13 mouse cellular contexts compared by ENCODE assay signal in genomic region chr10:50201691-50202090, GRCm38 (mm10).
"Had no signal": no experiment of that assay in that cellular context is flagged by ENCODE, and none has a peak within 500 bp of the region (broad histone marks: within the 10 kb centered on the region; RNA-seq: fewer than 3 reads in every experiment).

No protein-coding gene starts in this region.

- H3K27ac ChIP-seq: left cerebral cortex, adult 2 months; limb, embryonic 15.5 days; liver, embryonic 13.5 days; lung, embryonic 15.5 days; macrophage had no signal

- DNase-seq: kidney, postnatal 25 days; liver, embryonic 13.5 days; liver, postnatal 0 days; lung, postnatal 14 days; right cerebral cortex, postnatal 25 days; thymus, postnatal 36 days had no signal

- H3K9ac ChIP-seq: limb, embryonic 15.5 days; liver, embryonic 13.5 days; liver, postnatal 0 days; lung, embryonic 15.5 days had no signal

- H3K4me1 ChIP-seq: limb, embryonic 15.5 days; liver, embryonic 13.5 days; lung, embryonic 15.5 days; megakaryocyte, embryonic 14.5 days had no signal

- H3K9me3 ChIP-seq: limb, embryonic 15.5 days; liver, embryonic 13.5 days; lung, embryonic 15.5 days; megakaryocyte, embryonic 14.5 days had no signal

- H3K4me2 ChIP-seq: limb, embryonic 15.5 days; liver, embryonic 13.5 days; lung, embryonic 15.5 days; midbrain, embryonic 11.5 days had no signal

- H3K36me3 ChIP-seq: limb, embryonic 15.5 days; liver, embryonic 13.5 days; lung, embryonic 15.5 days had no signal

- ATAC-seq: liver, postnatal 0 days; midbrain, embryonic 16.5 days had no signal

- H3K4me3 ChIP-seq: left cerebral cortex, adult 2 months; limb, embryonic 15.5 days; liver, embryonic 13.5 days; lung, embryonic 15.5 days; megakaryocyte, embryonic 14.5 days had no signal

- H3K27me3 ChIP-seq: limb, embryonic 15.5 days; liver, embryonic 13.5 days; lung, embryonic 15.5 days; megakaryocyte, embryonic 14.5 days had no signal
